Mouse (Mus musculus) intestine, embryonic 14.5 days (tissue): ENCODE results near the gene Ephx1. TPM values are rescaled to one million over a fixed set of nuclear protein-coding genes. Genes with fewer than 3 reads are reported as not detected.

Experiments used
- ATAC-seq: fragments of 200-750 bp; cut with Nextera tagmentation; replicated peaks from 2 replicates; pipeline ENCODE4 v1.8.0; 2017; ENCODE audit warnings: low read depth, moderate number of reproducible peaks, moderate TSS enrichment, moderate library complexity; ENCODE audit not compliant: low FRiP score, low TSS enrichment
- DNase-seq: peaks from one replicate; pipeline ENCODE4 v3.0.0-alpha.2; 2018; ENCODE audit warnings: low spot score
- H3K27ac ChIP-seq: fragments of 300-500 bp; sonication (generic); 2 replicates; pipeline ENCODE4 v1.5.1; 2014; ENCODE audit warnings: low read depth, mild to moderate bottlenecking, control low read depth
- H3K27me3 ChIP-seq: fragments of 300-500 bp; sonication (generic); replicated peaks from 2 replicates; pipeline ENCODE4 v1.6.1; 2014; ENCODE audit warnings: low read length, control low read depth; ENCODE audit not compliant: control insufficient read depth, insufficient read depth
- H3K36me3 ChIP-seq: fragments of 300-500 bp; sonication (generic); 2 replicates; pipeline ENCODE4 v1.6.1; 2014; ENCODE audit warnings: low read length, control low read depth; ENCODE audit not compliant: control insufficient read depth, insufficient read depth
- H3K4me1 ChIP-seq: fragments of 300-500 bp; sonication (generic); replicated peaks from 2 replicates; pipeline ENCODE4 v1.6.1; 2014; ENCODE audit warnings: low read length, control low read depth, mixed read lengths; ENCODE audit not compliant: control insufficient read depth, insufficient read depth
- H3K4me2 ChIP-seq: fragments of 300-500 bp; sonication (generic); 2 replicates; pipeline ENCODE4 v1.6.1; 2014; ENCODE audit warnings: low read length
- H3K4me3 ChIP-seq: fragments of 300-500 bp; sonication (generic); 2 replicates; pipeline ENCODE4 v1.5.1; 2014; ENCODE audit warnings: low read depth, low read length, control low read depth, mixed read lengths
- H3K9ac ChIP-seq: fragments of 300-500 bp; sonication (generic); 2 replicates; pipeline ENCODE4 v1.6.1; 2014; ENCODE audit warnings: mild to moderate bottlenecking, low read length
- H3K9me3 ChIP-seq: fragments of 300-500 bp; sonication (generic); 2 replicates; pipeline ENCODE4 v1.6.1; 2016; ENCODE audit warnings: low read length, control low read depth; ENCODE audit not compliant: control insufficient read depth
- WGBS: fragments of 180-500 bp; shearing (Covaris S2); extraction: QIAGEN DNeasy Blood & Tissue Kit; methylation state at CpG from one replicate; pipeline ENCODE4 v1.1.7; 2014; 5-methylcytosine and 5-hydroxymethylcytosine counted together
- polyA plus RNA-seq: library from polyadenylated mRNA; unstranded; fragments of >200 nt; fragmentation: Nextera tagmentation; extraction: Ambion mirVana; gene quantifications from 2 replicates; pipeline ENCODE4 v1.2.1, GENCODE M21; 2014

Gene Ephx1
- polyA plus RNA-seq, 1 experiment from 2014 or later, result 1.9 TPM

DNA sequence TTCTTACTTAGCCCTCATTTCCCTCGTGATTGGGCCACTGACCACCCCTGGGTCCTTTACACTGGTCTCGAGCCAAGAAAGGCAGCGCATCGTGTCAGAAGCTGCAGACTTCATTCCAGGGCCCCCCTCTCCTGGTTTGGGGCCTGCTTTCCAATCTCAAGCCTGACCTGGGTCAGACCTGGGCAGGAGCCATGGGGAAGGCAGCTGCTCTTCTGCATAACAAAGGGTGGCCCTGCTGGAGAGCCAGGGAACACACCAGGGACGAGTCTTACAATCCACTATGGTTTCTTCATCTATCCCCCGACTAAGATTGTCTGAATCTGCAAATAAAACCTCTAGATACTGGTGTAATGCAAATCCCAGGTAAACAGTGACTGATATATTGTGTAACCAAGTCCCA lies 87.0 kb downstream of the Ephx1 start:
- DNase-seq (no peak), ATAC-seq (no peak)
- Histone ChIP-seq H3K4me1 (0 out of 2 replicates have a peak, but pooled peaks cover 4% of the 10 kb centered on the region), H3K4me3 (no peak overlapping the region), H3K27ac (no peak overlapping the region), H3K9ac (no peak overlapping the region), H3K9me3 (no peaks in the 10 kb centered on the region), H3K4me2 (no peak overlapping the region), H3K36me3 (no peaks in the 10 kb centered on the region), H3K27me3 (peaks cover 29% of the 10 kb centered on the region)
- WGBS, result 28% methylated on average over 6 of the region's 6 CpGs

DNA sequence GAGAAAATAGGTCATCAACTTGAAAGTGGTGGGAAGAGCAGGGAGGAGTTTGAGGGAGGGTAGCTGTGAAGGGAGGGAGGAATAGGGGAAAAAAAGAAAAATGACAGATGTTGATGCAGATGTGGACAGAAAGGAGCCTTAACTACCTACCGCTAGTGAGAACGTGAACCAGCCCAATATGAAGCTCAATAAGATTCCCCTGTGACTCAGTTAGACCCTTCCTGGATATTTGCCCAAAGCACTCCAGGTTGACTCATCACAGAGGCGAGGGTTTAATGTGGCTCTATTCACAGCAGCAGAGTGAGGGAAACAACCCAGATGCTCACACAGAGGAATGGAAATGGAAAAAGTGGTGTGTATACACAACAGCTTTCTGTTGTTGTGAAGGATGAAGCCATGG lies 89.6 kb downstream of the Ephx1 start:
- ATAC-seq (no peak), DNase-seq (no peak)
- no peaks in the 10 kb centered on the region for H3K36me3 ChIP-seq
- no peak overlapping the region for H3K9ac ChIP-seq
- H3K9me3 ChIP-seq, result no peaks in the 10 kb centered on the region
- 55% methylated on average over 3 of the region's 3 CpGs for WGBS
- peaks cover 21% of the 10 kb centered on the region for H3K27me3 ChIP-seq
- no peaks in the 10 kb centered on the region for H3K4me1 ChIP-seq
- no peak overlapping the region for H3K4me3 ChIP-seq
- H3K27ac ChIP-seq, result no peak overlapping the region
- no peak overlapping the region for H3K4me2 ChIP-seq

DNA sequence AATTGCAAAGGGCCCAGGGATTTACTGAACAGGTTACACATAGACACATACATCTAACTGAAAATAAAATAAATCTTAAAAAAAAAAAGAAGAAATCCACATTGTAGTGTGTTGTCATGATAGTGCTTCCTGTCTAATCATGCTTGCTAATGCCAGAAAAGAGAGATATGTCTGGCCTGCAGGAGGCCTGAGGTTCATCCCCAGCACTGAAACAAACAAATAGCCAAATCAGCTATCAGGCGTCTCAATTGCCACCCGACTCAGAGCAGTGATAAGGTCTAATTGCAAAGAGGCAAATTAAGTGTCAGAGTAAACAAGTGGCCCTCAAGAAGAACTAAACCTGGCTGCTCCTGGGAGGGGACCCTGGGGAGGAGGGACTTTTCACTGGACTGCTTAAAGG lies 91.1 kb downstream of the Ephx1 start:
- no peak overlapping the region for H3K4me2 ChIP-seq
- H3K27ac ChIP-seq, result no peak overlapping the region
- no peaks in the 10 kb centered on the region for H3K4me1 ChIP-seq
- peaks cover 7% of the 10 kb centered on the region for H3K27me3 ChIP-seq
- no peak overlapping the region for H3K4me3 ChIP-seq
- H3K9ac ChIP-seq, result no peak overlapping the region
- no peaks in the 10 kb centered on the region for H3K9me3 ChIP-seq
- 30% methylated on average over 2 of the region's 2 CpGs for WGBS
- ATAC-seq (no peak), DNase-seq (no peak)
- no peaks in the 10 kb centered on the region for H3K36me3 ChIP-seq

DNA sequence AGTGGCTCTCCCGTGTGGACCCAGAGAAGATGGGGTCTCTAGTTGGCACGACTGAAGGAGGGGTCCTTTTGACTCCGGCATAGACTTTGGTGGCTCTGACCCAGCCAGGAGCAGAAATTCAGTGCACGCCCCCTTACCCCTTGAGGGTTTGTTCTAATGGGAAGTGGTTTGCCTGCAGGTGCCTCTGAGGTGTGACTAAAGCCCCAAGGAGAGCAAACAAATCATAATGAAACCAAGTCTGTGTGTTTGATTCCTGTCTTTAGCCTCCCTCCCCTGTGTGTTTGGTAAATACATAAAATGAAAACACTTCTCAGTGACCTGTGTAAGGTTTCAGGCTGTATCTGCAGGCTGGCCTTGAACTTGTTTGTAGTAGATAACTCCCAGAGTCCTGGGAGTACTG lies 94.4 kb downstream of the Ephx1 start:
- Histone ChIP-seq H3K27me3 (no peaks in the 10 kb centered on the region), H3K4me3 (no peak overlapping the region), H3K9ac (no peak overlapping the region), H3K4me2 (no peak overlapping the region), H3K4me1 (no peaks in the 10 kb centered on the region), H3K36me3 (no peaks in the 10 kb centered on the region), H3K9me3 (no peaks in the 10 kb centered on the region), H3K27ac (no peak overlapping the region)
- 70% methylated on average over 4 of the region's 4 CpGs for WGBS
- no peak for ATAC-seq
- no peak for DNase-seq

Other genes starting within 250 kb of the Ephx1 start
- gene H3f3a, start 207.0 kb downstream of the Ephx1 start, polyA plus RNA-seq, result 2,025 and 2,200 TPM in 2 replicates
- gene Sde2, start 169.8 kb downstream of the Ephx1 start, polyA plus RNA-seq, result 31.4 and 35.5 TPM in 2 replicates
- 0.18 TPM in 1 of 2 replicates, not detected in the other for gene Lefty2, start 127.8 kb downstream of the Ephx1 start, polyA plus RNA-seq
- 82.1 and 86.5 TPM in 2 replicates for gene Pycr2, start 116.6 kb downstream of the Ephx1 start, polyA plus RNA-seq
- gene Lefty1, start 85.9 kb downstream of the Ephx1 start, polyA plus RNA-seq, result 1.7 and 2.1 TPM in 2 replicates
- 14.2 and 14.8 TPM in 2 replicates for gene Tmem63a, start 78.6 kb downstream of the Ephx1 start, polyA plus RNA-seq
- gene 9130409I23Rik, start 30.3 kb upstream of the Ephx1 start, polyA plus RNA-seq, result not detected in 2 replicates
- gene Nvl, start 123.3 kb upstream of the Ephx1 start, polyA plus RNA-seq, result 35.3 and 39.1 TPM in 2 replicates
- 141 and 144 TPM in 2 replicates for gene Cnih4, start 123.8 kb upstream of the Ephx1 start, polyA plus RNA-seq
- 40.0 and 43.5 TPM in 2 replicates for gene Wdr26, start 191.1 kb upstream of the Ephx1 start, polyA plus RNA-seq